Mouse (Mus musculus): ENCODE measurements at regions not wholly inside any gene's neighbourhood (a gene's known extent, or its start where the extent isn't known, plus 50 kb on each side); places are given as distances from the start of the nearest gene placed in this dataset.

GRCm38 (mm10) chr10:111748482-111748881 is 224.0 kb upstream of the Krr1 start:
- no peak overlapping the region for H3K27ac ChIP-seq (ENCODE audit: low read depth, low read length)
- ATAC-seq: no peak; the same call in 1 of the 2 replicates
- no peaks in the 10 kb centered on the region for H3K9me3 ChIP-seq (replicated peaks; ENCODE audit: control insufficient read depth, low read length)
- no peak overlapping the region for H3K4me3 ChIP-seq (ENCODE audit: low read depth, low read length)
- 14% methylated on average over 3 of the region's 3 CpGs for WGBS
- no peak overlapping the region for H3K9ac ChIP-seq (ENCODE audit: low read length)
- peak; percentile 59 for DNase-seq (ENCODE audit: low spot score)
- H3K27me3 ChIP-seq (replicated peaks; ENCODE audit: control insufficient read depth, insufficient read depth, low read length): no peaks in the 10 kb centered on the region
- no peaks in the 10 kb centered on the region for H3K36me3 ChIP-seq (ENCODE audit: control insufficient read depth, insufficient read depth, low read length)
- H3K4me2 ChIP-seq (ENCODE audit: low read length): no peak overlapping the region
- no peaks in the 10 kb centered on the region for H3K4me1 ChIP-seq (ENCODE audit: control insufficient read depth, insufficient read depth, low read length)

GRCm38 (mm10) chr10:111753646-111754045 is 218.8 kb upstream of the Krr1 start:
- H3K9me3 ChIP-seq (replicated peaks; ENCODE audit: control insufficient read depth, low read length): no peaks in the 10 kb centered on the region
- H3K27ac ChIP-seq (ENCODE audit: low read depth, low read length): no peak overlapping the region
- no peak for ATAC-seq
- no peak for DNase-seq (ENCODE audit: low spot score)
- H3K4me1 ChIP-seq (ENCODE audit: control insufficient read depth, insufficient read depth, low read length): no peaks in the 10 kb centered on the region
- H3K36me3 ChIP-seq (ENCODE audit: control insufficient read depth, insufficient read depth, low read length): no peaks in the 10 kb centered on the region
- no peak overlapping the region for H3K9ac ChIP-seq (ENCODE audit: low read length)
- no peak overlapping the region for H3K4me2 ChIP-seq (ENCODE audit: low read length)
- no peaks in the 10 kb centered on the region for H3K27me3 ChIP-seq (replicated peaks; ENCODE audit: control insufficient read depth, insufficient read depth, low read length)
- 90% methylated on average over 2 of the region's 2 CpGs for WGBS
- no peak overlapping the region for H3K4me3 ChIP-seq (ENCODE audit: low read depth, low read length)

- H3K36me3 ChIP-seq (ENCODE audit: control insufficient read depth, insufficient read depth, low read length): no peaks in the 10 kb centered on the region
- no peak overlapping the region for H3K4me2 ChIP-seq (ENCODE audit: low read length)
- H3K9ac ChIP-seq (ENCODE audit: low read length): no peak overlapping the region
- H3K27me3 ChIP-seq (replicated peaks; ENCODE audit: control insufficient read depth, insufficient read depth, low read length): no peaks in the 10 kb centered on the region
- no peaks in the 10 kb centered on the region for H3K4me1 ChIP-seq (ENCODE audit: control insufficient read depth, insufficient read depth, low read length)
- no peaks in the 10 kb centered on the region for H3K9me3 ChIP-seq (replicated peaks; ENCODE audit: control insufficient read depth, low read length)
- 76% methylated on average over 1 of the region's 1 CpGs for WGBS
- ATAC-seq (no peak), DNase-seq (ENCODE audit: low spot score) (no peak)
- no peak overlapping the region for H3K27ac ChIP-seq (ENCODE audit: low read depth, low read length)
- no peak overlapping the region for H3K4me3 ChIP-seq (ENCODE audit: low read depth, low read length)
These were observed 216.5 kb upstream of the Krr1 start for GRCm38 (mm10) chr10:111755964-111756363.

GRCm38 (mm10) chr10:111756528-111756927 is 215.9 kb upstream of the Krr1 start:
- Histone ChIP-seq H3K27ac (ENCODE audit: low read depth, low read length) (no peak overlapping the region), H3K4me3 (ENCODE audit: low read depth, low read length) (no peak overlapping the region), H3K36me3 (ENCODE audit: control insufficient read depth, insufficient read depth, low read length) (no peaks in the 10 kb centered on the region), H3K27me3 (replicated peaks; ENCODE audit: control insufficient read depth, insufficient read depth, low read length) (no peaks in the 10 kb centered on the region), H3K9ac (ENCODE audit: low read length) (no peak overlapping the region), H3K9me3 (replicated peaks; ENCODE audit: control insufficient read depth, low read length) (no peaks in the 10 kb centered on the region), H3K4me2 (ENCODE audit: low read length) (no peak overlapping the region), H3K4me1 (ENCODE audit: control insufficient read depth, insufficient read depth, low read length) (no peaks in the 10 kb centered on the region)
- WGBS: 93% methylated on average over 5 of the region's 5 CpGs
- DNase-seq (ENCODE audit: low spot score) (no peak), ATAC-seq (no peak)

DNA sequence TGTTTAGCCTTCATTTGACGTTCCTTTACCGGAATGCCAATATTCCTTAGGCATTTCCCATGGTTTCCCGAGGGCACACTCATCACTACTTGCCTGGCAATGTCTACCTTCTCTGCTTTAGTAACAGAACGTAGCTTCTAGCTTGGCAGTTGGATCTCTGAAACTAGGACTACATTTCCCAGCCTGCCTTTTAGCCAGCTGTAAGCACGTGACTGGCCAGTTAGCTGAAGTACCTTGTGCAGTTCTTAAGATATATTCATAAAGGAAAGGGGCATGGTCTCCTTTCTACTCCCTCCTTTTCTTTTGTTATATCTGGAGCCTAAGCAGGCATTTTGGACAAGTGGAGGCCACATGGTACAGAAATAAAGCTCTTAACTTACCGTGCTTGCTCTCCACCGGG is 214.8 kb upstream of the Krr1 start:
- Histone ChIP-seq H3K4me3 (ENCODE audit: low read depth, low read length) (no peak overlapping the region), H3K9ac (ENCODE audit: low read length) (no peak overlapping the region), H3K27me3 (replicated peaks; ENCODE audit: control insufficient read depth, insufficient read depth, low read length) (no peaks in the 10 kb centered on the region), H3K27ac (ENCODE audit: low read depth, low read length) (no peak overlapping the region), H3K9me3 (replicated peaks; ENCODE audit: control insufficient read depth, low read length) (no peaks in the 10 kb centered on the region), H3K4me1 (ENCODE audit: control insufficient read depth, insufficient read depth, low read length) (no peaks in the 10 kb centered on the region), H3K36me3 (ENCODE audit: control insufficient read depth, insufficient read depth, low read length) (no peaks in the 10 kb centered on the region), H3K4me2 (ENCODE audit: low read length) (no peak overlapping the region)
- 82% methylated on average over 7 of the region's 7 CpGs for whole genome bisulfite sequencing
- DNase-seq (ENCODE audit: low spot score): no peak
- ATAC-seq: no peak

- H3K9me3 ChIP-seq (replicated peaks; ENCODE audit: control insufficient read depth, low read length): no peaks in the 10 kb centered on the region
- H3K27ac ChIP-seq (ENCODE audit: low read depth, low read length): no peak overlapping the region; the same call in 1 of the 2 replicates
- H3K27me3 ChIP-seq (replicated peaks; ENCODE audit: control insufficient read depth, insufficient read depth, low read length): no peaks in the 10 kb centered on the region
- H3K9ac ChIP-seq (ENCODE audit: low read length): no peak overlapping the region
- H3K4me3 ChIP-seq (ENCODE audit: low read depth, low read length): no peak overlapping the region
- no peaks in the 10 kb centered on the region for H3K4me1 ChIP-seq (ENCODE audit: control insufficient read depth, insufficient read depth, low read length)
- DNase-seq (ENCODE audit: low spot score) (no peak), ATAC-seq (no peak)
- no peaks in the 10 kb centered on the region for H3K36me3 ChIP-seq (ENCODE audit: control insufficient read depth, insufficient read depth, low read length)
- H3K4me2 ChIP-seq (ENCODE audit: low read length): no peak overlapping the region
- 97% methylated on average over 3 of the region's 3 CpGs for WGBS
These were observed 213.0 kb upstream of the Krr1 start for GRCm38 (mm10) chr10:111759505-111759904.

DNA sequence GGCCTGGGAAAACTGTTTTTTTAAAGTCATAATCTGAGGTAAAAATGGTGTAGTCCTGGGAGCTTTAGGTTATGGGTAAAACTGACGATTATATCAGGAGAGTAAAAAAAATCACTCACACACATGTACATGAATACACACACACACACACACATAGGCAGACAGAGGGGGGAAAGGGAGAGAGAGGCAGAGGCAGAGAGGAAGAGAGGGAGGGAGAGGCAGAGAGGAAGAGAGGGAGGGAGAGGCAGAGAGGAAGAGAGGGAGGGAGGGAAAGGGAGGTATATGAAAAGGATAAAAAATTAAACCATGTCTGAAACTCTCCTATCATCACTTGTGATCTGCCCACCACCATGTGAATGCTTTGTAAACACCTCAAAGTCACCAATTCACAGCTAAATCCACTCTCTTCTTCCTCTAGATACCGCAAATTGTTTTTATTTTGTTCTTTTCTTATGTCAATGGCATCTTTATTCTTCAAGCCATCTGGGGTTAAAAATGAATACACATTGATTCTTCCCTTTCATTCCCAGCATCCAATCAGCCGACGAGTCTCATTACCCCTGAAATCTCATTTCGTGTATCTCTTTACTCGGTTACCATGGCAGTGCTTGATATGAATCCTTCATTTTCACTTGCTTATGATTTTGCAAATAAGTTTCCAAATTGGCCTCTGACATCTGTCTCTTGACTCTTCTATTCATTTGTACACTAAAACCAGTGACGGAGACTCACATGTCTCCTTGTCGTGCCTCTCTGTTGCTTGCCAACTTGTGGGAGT is 209.5 kb upstream of the Krr1 start:
- DNase-seq (ENCODE audit: low spot score) (peak; percentile 42), ATAC-seq (0 out of 2 replicates have a peak, but pooled peaks have one; percentile 26)
- no peaks in the 10 kb centered on the region for H3K4me1 ChIP-seq (ENCODE audit: control insufficient read depth, insufficient read depth, low read length)
- no peak overlapping the region for H3K4me3 ChIP-seq (ENCODE audit: low read depth, low read length)
- H3K36me3 ChIP-seq (ENCODE audit: control insufficient read depth, insufficient read depth, low read length): no peaks in the 10 kb centered on the region
- WGBS: 79% methylated on average over 8 of the region's 8 CpGs
- H3K9ac ChIP-seq (ENCODE audit: low read length): no peak overlapping the region
- no peak overlapping the region for H3K27ac ChIP-seq (ENCODE audit: low read depth, low read length)
- no peaks in the 10 kb centered on the region for H3K27me3 ChIP-seq (replicated peaks; ENCODE audit: control insufficient read depth, insufficient read depth, low read length)
- no peaks in the 10 kb centered on the region for H3K9me3 ChIP-seq (replicated peaks; ENCODE audit: control insufficient read depth, low read length)
- no peak overlapping the region for H3K4me2 ChIP-seq (ENCODE audit: low read length)

DNA sequence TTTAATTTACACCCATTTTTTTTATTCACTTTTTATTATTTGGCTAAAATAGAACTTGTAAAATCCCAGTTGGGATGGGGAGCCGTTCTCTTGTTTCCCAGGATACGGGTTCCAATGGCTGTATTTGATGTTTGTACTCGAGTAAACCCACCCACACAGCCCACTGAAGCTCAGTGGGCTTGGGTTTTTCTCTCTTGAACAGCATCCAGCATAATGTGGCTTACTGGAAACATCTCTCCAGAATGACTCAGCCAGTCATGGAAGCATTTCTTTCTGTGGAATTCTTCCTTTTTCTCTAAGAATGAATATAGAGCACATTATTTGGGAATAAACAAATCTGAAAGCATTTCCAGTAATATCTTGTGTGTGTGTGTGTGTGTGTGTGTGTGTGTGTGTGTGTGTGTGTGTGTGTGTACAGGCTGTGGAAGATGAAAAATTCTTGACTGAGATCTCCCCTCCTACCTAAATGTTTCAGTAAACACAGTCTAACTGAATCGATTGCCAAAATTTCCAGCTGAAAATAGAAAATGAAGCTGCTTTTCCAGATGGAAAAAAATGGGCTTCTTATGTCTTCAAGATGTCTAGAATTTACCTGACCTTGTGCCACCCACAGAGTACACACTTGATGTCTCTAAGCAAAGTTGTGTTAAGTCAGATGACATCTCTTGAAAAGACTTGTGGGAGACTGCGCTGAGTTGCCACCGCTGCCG is 205.3 kb upstream of the Krr1 start:
- no peaks in the 10 kb centered on the region for H3K36me3 ChIP-seq (ENCODE audit: control insufficient read depth, insufficient read depth, low read length)
- ATAC-seq: no peak
- WGBS: 88% methylated on average over 7 of the region's 7 CpGs
- no peak overlapping the region for H3K27ac ChIP-seq (ENCODE audit: low read depth, low read length)
- no peaks in the 10 kb centered on the region for H3K4me1 ChIP-seq (ENCODE audit: control insufficient read depth, insufficient read depth, low read length)
- H3K4me3 ChIP-seq (ENCODE audit: low read depth, low read length): no peak overlapping the region
- H3K27me3 ChIP-seq (replicated peaks; ENCODE audit: control insufficient read depth, insufficient read depth, low read length): no peaks in the 10 kb centered on the region
- no peak overlapping the region for H3K4me2 ChIP-seq (ENCODE audit: low read length)
- DNase-seq (ENCODE audit: low spot score): no peak
- no peaks in the 10 kb centered on the region for H3K9me3 ChIP-seq (replicated peaks; ENCODE audit: control insufficient read depth, low read length)
- no peak overlapping the region for H3K9ac ChIP-seq (ENCODE audit: low read length)

DNA sequence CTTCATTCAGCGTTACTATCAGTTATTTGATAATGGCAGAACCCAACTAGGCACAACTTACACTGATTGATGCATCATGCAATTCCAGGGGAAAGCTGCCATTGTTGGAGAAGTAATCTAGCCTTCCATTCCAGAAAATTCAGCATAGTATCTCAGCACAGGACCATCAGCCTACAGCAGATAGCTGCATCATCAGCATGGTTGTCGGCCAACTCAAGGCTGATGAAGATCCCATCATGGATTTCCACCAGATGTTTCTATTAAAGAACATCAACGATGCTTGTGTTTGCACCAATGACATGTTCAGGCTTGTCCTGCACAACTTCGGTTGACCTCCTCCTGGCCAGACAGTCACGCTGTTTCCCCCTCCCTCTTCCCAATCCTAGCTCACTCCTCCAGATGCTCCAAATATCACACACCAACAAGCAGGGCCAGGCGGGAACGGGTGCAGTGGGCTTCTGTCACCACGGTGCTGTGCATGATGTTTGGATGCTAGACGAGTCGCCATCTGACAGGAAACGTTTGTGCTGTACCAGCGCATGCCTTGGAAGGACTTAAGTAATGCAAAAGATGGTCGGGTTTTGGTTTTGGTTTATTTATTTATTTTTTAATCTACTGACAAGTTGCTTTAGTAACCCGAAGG is 204.5 kb upstream of the Krr1 start:
- no peak overlapping the region for H3K27ac ChIP-seq (ENCODE audit: low read depth, low read length)
- DNase-seq (ENCODE audit: low spot score) (no peak), ATAC-seq (no peak)
- no peak overlapping the region for H3K9ac ChIP-seq (ENCODE audit: low read length)
- no peaks in the 10 kb centered on the region for H3K9me3 ChIP-seq (replicated peaks; ENCODE audit: control insufficient read depth, low read length)
- no peak overlapping the region for H3K4me2 ChIP-seq (ENCODE audit: low read length)
- no peaks in the 10 kb centered on the region for H3K27me3 ChIP-seq (replicated peaks; ENCODE audit: control insufficient read depth, insufficient read depth, low read length)
- 94% methylated on average over 14 of the region's 14 CpGs for WGBS
- H3K4me3 ChIP-seq (ENCODE audit: low read depth, low read length): no peak overlapping the region
- H3K36me3 ChIP-seq (ENCODE audit: control insufficient read depth, insufficient read depth, low read length): no peaks in the 10 kb centered on the region
- H3K4me1 ChIP-seq (ENCODE audit: control insufficient read depth, insufficient read depth, low read length): no peaks in the 10 kb centered on the region

All from forebrain, embryonic 14.5 days (tissue).